Mouse (Mus musculus): ENCODE data around the gene Tmem101.
"Not testable (repeated sequence)": the region's sequence is repeated elsewhere in the genome, so short reads cannot be mapped to it uniquely, and the experiment has no call there.

The Tmem101 gene

GRCm38 (mm10) chr11:102156039-102156785 is at the start of gene Tmem101:
TSS of gene Tmem101 (minus strand) at chr11:102156404.
- DNase-seq (ENCODE audit: low read depth), result peak; percentile 89

GRCm38 (mm10) chr11:102201408-102201821 is 45.2 kb upstream of the Tmem101 start:
- no peak for DNase-seq (ENCODE audit: low read depth)

GRCm38 (mm10) chr11:102199856-102200255 is 43.7 kb upstream of the Tmem101 start:
- no peak for DNase-seq (ENCODE audit: low read depth)

GRCm38 (mm10) chr11:102198245-102198644 is 42.0 kb upstream of the Tmem101 start:
- no peak for DNase-seq (ENCODE audit: low read depth)

- DNase-seq (ENCODE audit: low read depth), result no peak
Observed at GRCm38 (mm10) chr11:102196018-102196797, 40.0 kb upstream of the Tmem101 start.

GRCm38 (mm10) chr11:102193657-102194440 is 37.6 kb upstream of the Tmem101 start:
- DNase-seq (ENCODE audit: low read depth), result no peak

- no peak for DNase-seq (ENCODE audit: low read depth)
Observed at GRCm38 (mm10) chr11:102190848-102191247, 34.6 kb upstream of the Tmem101 start.

GRCm38 (mm10) chr11:102189461-102190436 is 33.5 kb upstream of the Tmem101 start, which contains the start of gene G6pc3:
TSS of gene G6pc3 (plus strand) at chr11:102189620.
- DNase-seq (ENCODE audit: low read depth), result peak; percentile 74

GRCm38 (mm10) chr11:102188980-102189379 is 32.8 kb upstream of the Tmem101 start:
- no peak for DNase-seq (ENCODE audit: low read depth)

GRCm38 (mm10) chr11:102186235-102186634 is 30.0 kb upstream of the Tmem101 start:
- no peak for DNase-seq (ENCODE audit: low read depth)

GRCm38 (mm10) chr11:102185677-102186076 is 29.5 kb upstream of the Tmem101 start:
- no peak for DNase-seq (ENCODE audit: low read depth)

- peak; percentile 72 for DNase-seq (ENCODE audit: low read depth)
Observed at GRCm38 (mm10) chr11:102184646-102185495, 28.7 kb upstream of the Tmem101 start, which contains the start of gene Lsm12. TSS of gene Lsm12 (minus strand) at chr11:102185296.

GRCm38 (mm10) chr11:102184253-102184645 is 28.0 kb upstream of the Tmem101 start:
- no peak for DNase-seq (ENCODE audit: low read depth)

GRCm38 (mm10) chr11:102179836-102180235 is 23.6 kb upstream of the Tmem101 start:
- no peak for DNase-seq (ENCODE audit: low read depth)

GRCm38 (mm10) chr11:102168689-102169088 is 12.5 kb upstream of the Tmem101 start:
- DNase-seq (ENCODE audit: low read depth), result no peak

GRCm38 (mm10) chr11:102167539-102167938 is 11.3 kb upstream of the Tmem101 start:
- no peak for DNase-seq (ENCODE audit: low read depth)

GRCm38 (mm10) chr11:102165971-102166722 is 9.9 kb upstream of the Tmem101 start:
- DNase-seq (ENCODE audit: low read depth), result no peak

- DNase-seq (ENCODE audit: low read depth), result no peak
Observed at GRCm38 (mm10) chr11:102159781-102160180, 3.6 kb upstream of the Tmem101 start.

GRCm38 (mm10) chr11:102158024-102158423 is 1.8 kb upstream of the Tmem101 start:
- not testable (repeated sequence) for DNase-seq (ENCODE audit: low read depth)
